Mouse (Mus musculus) liver, embryonic 14.5 days (tissue): ENCODE results near the gene Ggt6.

Experiments
- CTCF ChIP-seq: IDR thresholded peaks from 2 replicates; pipeline ENCODE4 v1.5.1; 2016; ENCODE audit warnings: antibody characterized with exemption, low read depth, control low read depth
- EP300 ChIP-seq: IDR thresholded peaks from 2 replicates; pipeline ENCODE4 v1.6.1; 2016; ENCODE audit warnings: antibody characterized with exemption, low read depth

DNA sequence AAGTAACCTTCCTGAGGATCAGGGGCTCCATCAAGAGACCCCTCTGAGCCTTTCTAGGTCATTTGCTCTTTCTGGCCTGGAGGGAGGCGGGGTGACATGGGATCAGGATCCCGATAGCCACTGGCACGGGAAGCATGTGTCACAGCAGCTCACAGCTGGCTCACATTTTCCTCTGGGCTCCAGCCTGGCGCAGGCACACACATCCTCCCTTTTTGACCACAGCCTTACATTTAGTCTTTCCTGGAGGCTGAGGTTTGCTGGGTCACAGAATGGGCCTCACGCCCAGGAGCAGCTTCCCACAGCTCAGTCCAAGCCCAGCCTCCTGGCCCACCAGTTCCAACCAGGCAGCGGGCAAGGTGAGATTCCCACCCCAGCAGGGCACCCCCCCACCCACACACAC is 42.9 kb downstream of the Ggt6 start:
- TF ChIP-seq EP300: no peak
- TF ChIP-seq CTCF: no peak
